Mouse (Mus musculus) lung, adult 2 months (tissue): ENCODE results near the gene H60b.
"Not testable (repeated sequence)": the region's sequence is repeated elsewhere in the genome, so short reads cannot be mapped to it uniquely, and the experiment has no call there.

ENCODE experiments used
- CTCF ChIP-seq: fragments of 200-500 bp; IDR thresholded peaks from 2 replicates; pipeline ENCODE4 v1.5.1; 2011; ENCODE audit warnings: mild to moderate bottlenecking, low read length, control low read depth; ENCODE audit not compliant: insufficient read depth
- POLR2A ChIP-seq: fragments of 200-500 bp; IDR thresholded peaks from 2 replicates; pipeline ENCODE4 v1.6.1; 2011; ENCODE audit warnings: low read depth, mild to moderate bottlenecking, control low read depth, low read length, borderline replicate concordance; ENCODE audit errors: extremely low read depth

DNA sequence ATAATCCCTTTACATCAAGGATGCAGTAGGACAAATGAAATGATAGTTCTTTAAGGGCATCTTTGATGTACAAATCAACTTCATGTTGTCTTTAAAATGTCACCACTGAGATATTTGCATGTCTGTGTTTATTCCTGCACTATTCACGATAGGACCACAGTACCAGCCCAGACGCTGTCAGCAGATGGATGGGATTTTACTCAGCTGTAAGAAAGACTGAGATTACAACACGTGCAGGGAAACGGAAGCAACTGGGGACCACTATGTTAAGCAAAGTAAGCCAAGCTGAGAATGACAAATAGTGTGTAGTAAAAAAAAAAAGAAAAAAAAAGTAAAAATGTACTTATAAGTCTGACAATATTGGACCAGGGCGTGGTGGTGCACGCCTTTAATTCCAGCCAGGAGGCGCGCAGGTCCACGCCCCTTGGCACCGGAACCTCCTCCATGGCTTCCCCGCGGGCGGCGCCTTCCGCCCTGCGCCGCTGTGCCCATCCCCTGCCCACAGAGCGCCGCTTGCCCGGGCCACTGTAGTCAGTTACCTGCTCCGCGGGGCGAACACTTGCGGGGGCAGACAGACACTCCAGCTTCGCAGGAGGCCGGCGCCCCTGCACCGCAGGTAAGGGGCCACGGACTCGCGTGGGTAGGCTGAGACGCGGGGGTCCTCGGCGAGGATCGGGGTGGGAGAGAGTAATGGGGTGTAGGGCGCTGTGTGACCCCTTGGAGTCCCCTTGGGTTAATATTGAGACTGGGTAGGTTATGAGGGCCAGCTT, 114.7 kb downstream of the H60b start:
- TF ChIP-seq CTCF, POLR2A: not testable (repeated sequence)
